In the genomic region with DNA sequence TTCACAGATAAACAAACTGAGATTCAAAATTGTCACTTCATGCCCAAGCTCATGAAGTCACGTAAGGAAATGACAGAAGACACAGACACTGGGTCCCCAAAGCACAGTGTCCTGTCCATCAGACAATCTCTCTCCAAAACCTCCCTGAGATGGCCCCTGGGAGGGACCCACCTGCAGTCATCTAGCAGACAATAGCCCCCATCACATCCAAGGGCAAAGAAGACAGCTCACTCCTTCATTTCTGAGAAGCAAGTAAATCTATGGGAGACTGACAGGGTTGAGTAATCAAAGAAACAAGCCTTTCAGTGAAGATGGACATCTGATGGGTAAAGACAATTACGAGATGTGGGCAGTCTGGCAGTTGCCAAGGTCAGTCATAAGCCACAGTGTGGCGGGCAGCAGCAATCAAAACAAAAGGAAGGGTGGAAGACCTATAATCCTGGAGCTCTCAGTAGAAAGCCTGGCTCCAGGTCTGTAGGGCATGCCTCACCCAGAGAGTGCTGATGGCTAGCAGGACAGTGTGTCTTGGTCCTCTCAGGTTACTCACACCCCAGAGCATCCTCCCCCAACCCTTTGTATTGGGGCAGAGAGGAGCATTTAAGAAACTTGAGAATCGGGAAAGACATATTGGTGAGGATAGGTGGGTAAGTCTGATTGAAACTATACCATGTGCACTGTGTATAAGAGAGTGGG, we compare ENCODE assay signal across 20 mouse cellular contexts.
DNase-seq lines count a peak whose midpoint lies in the region; ATAC-seq and TF ChIP-seq lines count a peak whose summit lies in the region.
"Had no signal": no experiment of that assay in that cellular context is flagged by ENCODE, and none has a peak within 500 bp of the region (broad histone marks: within the 10 kb centered on the region; RNA-seq: fewer than 3 reads in every experiment).

No protein-coding gene starts in this region.

- TF ChIP-seq POLR2A in myocyte (IDR thresholded peaks at IDR 0.05; ENCODE audit: insufficient read length, low read depth), result no peak

- no peak for ATAC-seq in heart, embryonic 12.5 days (ENCODE audit: insufficient number of reproducible peaks, low FRiP score)
- ATAC-seq in kidney, embryonic 15.5 days (replicated peaks; ENCODE audit: low FRiP score), result peak; percentile 84
- 0 out of 2 replicates have a peak, but pooled peaks have one; percentile 35 for ATAC-seq in midbrain, embryonic 11.5 days (ENCODE audit: low FRiP score)
- no peak for ATAC-seq in midbrain, embryonic 16.5 days
- ATAC-seq in megakaryocyte, adult 5-6 weeks (ENCODE audit: poor library complexity, severe bottlenecking), result no peak
- ATAC-seq: activated CD4-positive, CD25-positive, alpha-beta regulatory T cell, adult 4 months; CD4-positive, CD25-positive, alpha-beta regulatory T cell, adult 4 months; forebrain, embryonic 13.5 days; forebrain, embryonic 15.5 days had no signal

- H3K27me3 ChIP-seq in heart, embryonic 12.5 days (replicated peaks), result no peaks in the 10 kb centered on the region
- no peaks in the 10 kb centered on the region for H3K27me3 ChIP-seq in kidney, embryonic 15.5 days
- H3K27me3 ChIP-seq in midbrain, embryonic 11.5 days (ENCODE audit: control insufficient read depth, insufficient read depth, low read length), result no peaks in the 10 kb centered on the region
- no peaks in the 10 kb centered on the region for H3K27me3 ChIP-seq in midbrain, embryonic 16.5 days (ENCODE audit: control insufficient read depth, insufficient read depth, low read depth, low read length)
- H3K27me3 ChIP-seq in myocyte (ENCODE audit: control insufficient read depth, insufficient read depth, insufficient read length), result no peaks in the 10 kb centered on the region
- H3K27me3 ChIP-seq: embryonic facial prominence, embryonic 12.5 days; forebrain, embryonic 13.5 days; forebrain, embryonic 15.5 days had no signal

- no peaks in the 10 kb centered on the region for H3K36me3 ChIP-seq in heart, embryonic 12.5 days
- no peaks in the 10 kb centered on the region for H3K36me3 ChIP-seq in kidney, embryonic 15.5 days
- H3K36me3 ChIP-seq in midbrain, embryonic 11.5 days (ENCODE audit: control insufficient read depth, insufficient read depth, low read length), result no peaks in the 10 kb centered on the region
- no peaks in the 10 kb centered on the region for H3K36me3 ChIP-seq in midbrain, embryonic 16.5 days (ENCODE audit: control insufficient read depth, insufficient read depth, low read length)
- H3K36me3 ChIP-seq in myocyte (ENCODE audit: control insufficient read depth, insufficient read depth), result no peaks in the 10 kb centered on the region
- H3K36me3 ChIP-seq: embryonic facial prominence, embryonic 10.5 days; embryonic facial prominence, embryonic 12.5 days; forebrain, embryonic 15.5 days; G1E had no signal

- no peak overlapping the region for H3K4me3 ChIP-seq in heart, embryonic 12.5 days
- H3K4me3 ChIP-seq in kidney, embryonic 15.5 days (replicated peaks), result no peak overlapping the region
- H3K4me3 ChIP-seq in midbrain, embryonic 11.5 days (ENCODE audit: low read depth, low read length), result no peak overlapping the region
- no peak overlapping the region for H3K4me3 ChIP-seq in midbrain, embryonic 16.5 days (ENCODE audit: low read depth, low read length)
- H3K4me3 ChIP-seq in myocyte, result no peak overlapping the region
- H3K4me3 ChIP-seq: embryonic facial prominence, embryonic 10.5 days; embryonic facial prominence, embryonic 12.5 days; forebrain, embryonic 13.5 days; forebrain, embryonic 15.5 days had no signal

- H3K4me1 ChIP-seq in heart, embryonic 12.5 days (replicated peaks), result no peaks in the 10 kb centered on the region
- H3K4me1 ChIP-seq in kidney, embryonic 15.5 days, result 0 out of 2 replicates have a peak, but pooled peaks cover 3% of the 10 kb centered on the region
- peaks cover 4% of the 10 kb centered on the region for H3K4me1 ChIP-seq in midbrain, embryonic 11.5 days (ENCODE audit: control insufficient read depth, insufficient read depth, low read length)
- H3K4me1 ChIP-seq in midbrain, embryonic 16.5 days (ENCODE audit: control insufficient read depth, insufficient read depth, low read length), result no peaks in the 10 kb centered on the region
- H3K4me1 ChIP-seq: embryonic facial prominence, embryonic 12.5 days; forebrain, embryonic 15.5 days had no signal

- H3ac ChIP-seq in myocyte (ENCODE audit: control insufficient read depth, insufficient read length), result no peak overlapping the region

- H3K9me3 ChIP-seq in heart, embryonic 12.5 days (replicated peaks), result no peaks in the 10 kb centered on the region
- H3K9me3 ChIP-seq in kidney, embryonic 15.5 days (replicated peaks), result no peaks in the 10 kb centered on the region
- no peaks in the 10 kb centered on the region for H3K9me3 ChIP-seq in midbrain, embryonic 11.5 days (ENCODE audit: control insufficient read depth, low read length)
- no peaks in the 10 kb centered on the region for H3K9me3 ChIP-seq in midbrain, embryonic 16.5 days (replicated peaks; ENCODE audit: control insufficient read depth, low read length, poor library complexity, severe bottlenecking)
- H3K9me3 ChIP-seq: embryonic facial prominence, embryonic 10.5 days; embryonic facial prominence, embryonic 12.5 days; forebrain, embryonic 13.5 days; forebrain, embryonic 15.5 days; G1E had no signal

- H3K4me2 ChIP-seq in heart, embryonic 12.5 days, result no peak overlapping the region
- H3K4me2 ChIP-seq in kidney, embryonic 15.5 days, result no peak overlapping the region
- H3K4me2 ChIP-seq in midbrain, embryonic 11.5 days, result no peak overlapping the region
- H3K4me2 ChIP-seq in midbrain, embryonic 16.5 days (ENCODE audit: low read length), result no peak overlapping the region
- peak overlapping the region; percentile 1 for H3K4me2 ChIP-seq in myocyte (ENCODE audit: low read depth)
- H3K4me2 ChIP-seq: embryonic facial prominence, embryonic 12.5 days; forebrain, embryonic 13.5 days; forebrain, embryonic 15.5 days had no signal

- 53% methylated on average over 4 of the region's 4 CpGs for WGBS in heart, embryonic 12.5 days
- WGBS in kidney, embryonic 15.5 days, result 38% methylated on average over 4 of the region's 4 CpGs
- WGBS in midbrain, embryonic 11.5 days, result 26% methylated on average over 4 of the region's 4 CpGs
- WGBS in midbrain, embryonic 16.5 days, result 46% methylated on average over 4 of the region's 4 CpGs

- no peak overlapping the region for H3K27ac ChIP-seq in heart, embryonic 12.5 days (ENCODE audit: poor library complexity, severe bottlenecking)
- no peak overlapping the region for H3K27ac ChIP-seq in kidney, embryonic 15.5 days
- no peak overlapping the region for H3K27ac ChIP-seq in midbrain, embryonic 11.5 days (ENCODE audit: low read depth, low read length)
- no peak overlapping the region for H3K27ac ChIP-seq in midbrain, embryonic 16.5 days (ENCODE audit: low read length)
- H3K27ac ChIP-seq: embryonic facial prominence, embryonic 10.5 days; embryonic facial prominence, embryonic 12.5 days; forebrain, embryonic 13.5 days; forebrain, embryonic 15.5 days had no signal

- DNase-seq in heart, adult 11 months, result peak; percentile 60
- DNase-seq in kidney, postnatal 14 days, result no peak
- no peak for DNase-seq in midbrain, embryonic 11.5 days (ENCODE audit: low spot score, missing footprints)
- DNase-seq: cerebellum, adult 11-12 months; cerebellum, adult 2 months; cerebellum, adult 9-10 months; cerebellum, postnatal 10 days; cerebellum, postnatal 25 days had no signal

- no peak overlapping the region for H3K9ac ChIP-seq in heart, embryonic 12.5 days
- H3K9ac ChIP-seq in kidney, embryonic 15.5 days, result no peak overlapping the region
- no peak overlapping the region for H3K9ac ChIP-seq in midbrain, embryonic 11.5 days (ENCODE audit: low read length)
- H3K9ac ChIP-seq in midbrain, embryonic 16.5 days (ENCODE audit: low read depth, low read length), result no peak overlapping the region
- H3K9ac ChIP-seq: embryonic facial prominence, embryonic 12.5 days; forebrain, embryonic 13.5 days; forebrain, embryonic 15.5 days had no signal

- no peaks in the 10 kb centered on the region for H3K79me2 ChIP-seq in myocyte (ENCODE audit: control insufficient read depth, insufficient read depth)

TF ChIP-seq in myocyte, 11 proteins besides CTCF, POLR2A, EP300 and RAD21:
- no peak for TF ChIP-seq TCF12 (IDR thresholded peaks at IDR 0.05; ENCODE audit: insufficient read depth, poor library complexity, severe bottlenecking)
- no peak for TF ChIP-seq USF1 (IDR thresholded peaks at IDR 0.05; ENCODE audit: low read depth)
- TF ChIP-seq MYOG (IDR thresholded peaks at IDR 0.05; ENCODE audit: control insufficient read depth in 1 of 3, insufficient read depth in 1 of 3, insufficient read length in 2 of 3, low read depth in 2 of 3), result no peak
- TF ChIP-seq POLR2AphosphoS2 (IDR thresholded peaks at IDR 0.05; ENCODE audit: insufficient read length, low read depth), result no peak
- no peak for TF ChIP-seq CEBPB (IDR thresholded peaks at IDR 0.05; ENCODE audit: insufficient read depth, poor library complexity, severe bottlenecking)
- no peak for TF ChIP-seq E2F4 (IDR thresholded peaks at IDR 0.05; ENCODE audit: insufficient read depth)
- no peak for TF ChIP-seq REST (IDR thresholded peaks at IDR 0.05; ENCODE audit: insufficient read depth, insufficient read length)
- TF ChIP-seq SRF (IDR thresholded peaks at IDR 0.05; ENCODE audit: control insufficient read depth, insufficient read length, low read depth), result no peak
- no peak for TF ChIP-seq TCF3 (IDR thresholded peaks at IDR 0.05; ENCODE audit: insufficient read length, low read depth)
- no peak for TF ChIP-seq MAX (IDR thresholded peaks at IDR 0.05; ENCODE audit: low read depth)

Comparison
In these comparisons a context has a peak if more than half of its experiments do, and no peak if none do; other contexts are left out.
1. ATAC-seq: peak in kidney, embryonic 15.5 days (single experiment) and midbrain, embryonic 11.5 days (single experiment); none in heart, embryonic 12.5 days (single experiment), midbrain, embryonic 16.5 days (single experiment) and megakaryocyte, adult 5-6 weeks (single experiment).